Mouse (Mus musculus): ENCODE measurements at regions not wholly inside any gene's neighbourhood (a gene's known extent, or its start where the extent isn't known, plus 50 kb on each side); places are given as distances from the start of the nearest gene placed in this dataset.

DNA sequence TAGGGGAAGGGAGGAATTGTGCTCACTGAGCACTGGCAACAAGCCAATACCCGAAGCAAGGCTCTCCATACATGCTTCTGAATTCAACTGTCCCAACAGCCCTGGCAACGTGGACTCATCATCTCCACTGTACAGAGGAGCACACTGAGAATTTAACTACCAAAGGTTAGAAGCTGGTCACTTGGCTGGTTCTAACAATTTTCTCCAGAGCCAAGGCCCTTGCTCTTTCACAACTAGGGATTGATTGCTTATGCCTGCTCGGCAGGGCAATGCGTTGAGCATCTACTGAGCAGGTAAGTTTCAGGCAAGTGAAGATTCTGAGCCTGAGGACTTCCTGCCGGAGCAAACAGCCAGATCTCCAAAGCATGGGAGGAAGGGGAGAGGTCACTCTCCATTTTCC is 616.0 kb upstream of the Cdh5 start:
- no peak for TF ChIP-seq CTCF (IDR thresholded peaks at IDR 0.05; ENCODE audit: low read depth, low read length)
- no peak for TF ChIP-seq POLR2A (IDR thresholded peaks at IDR 0.05; ENCODE audit: extremely low read depth, insufficient read depth, low read length)
